10 mouse cellular contexts compared by ENCODE assay signal in the genomic region with DNA sequence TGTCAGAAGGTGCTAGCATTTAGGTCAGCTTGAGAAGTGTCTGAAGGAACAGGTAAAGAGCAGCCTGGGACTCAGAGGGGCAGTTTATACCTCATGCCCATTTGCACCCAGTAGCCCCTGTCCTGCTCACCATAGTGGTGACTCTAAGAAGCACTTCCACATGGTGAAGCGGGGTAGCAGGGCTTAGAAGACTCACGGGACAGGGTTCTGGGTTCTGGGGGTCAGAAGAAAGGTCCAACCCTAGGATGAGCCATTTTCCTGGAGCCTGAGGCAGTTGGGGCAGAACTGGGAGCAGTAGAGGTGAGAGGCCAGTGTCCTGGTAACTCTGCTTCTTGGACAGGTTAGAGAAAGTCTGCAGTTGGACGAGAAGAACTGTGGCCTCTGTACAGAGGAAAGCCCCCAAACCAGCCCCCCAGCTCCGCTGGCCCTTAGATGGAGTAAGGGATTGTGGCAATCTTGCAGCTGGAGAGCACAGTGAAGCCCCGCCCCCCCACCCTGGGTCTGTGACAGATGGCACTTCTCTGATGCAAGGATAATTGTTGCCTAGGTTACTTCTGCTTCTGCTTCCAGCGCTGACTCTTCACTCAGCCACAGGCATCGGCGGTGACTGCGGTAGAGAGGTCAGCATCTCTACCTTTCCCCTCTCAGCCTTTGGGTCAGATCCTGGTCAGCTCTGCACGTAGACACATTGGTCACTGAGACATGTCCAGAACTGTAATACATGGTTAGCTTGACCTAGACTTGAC. TPM values are rescaled to one million over a fixed set of nuclear protein-coding genes. Genes with fewer than 3 reads are reported as not detected.
DNase-seq lines count a peak whose midpoint lies in the region; ATAC-seq and TF ChIP-seq lines count a peak whose summit lies in the region.
"Had no signal": no experiment of that assay in that cellular context is flagged by ENCODE, and none has a peak within 500 bp of the region (broad histone marks: within the 10 kb centered on the region; RNA-seq: fewer than 3 reads in every experiment).

No protein-coding gene starts in this region.

- H3K9ac ChIP-seq in hindbrain, embryonic 15.5 days: no peak overlapping the region

- H3K9me3 ChIP-seq in hindbrain, embryonic 15.5 days: no peaks in the 10 kb centered on the region

- 18% methylated on average over 10 of the region's 10 CpGs for WGBS in hindbrain, embryonic 15.5 days
- WGBS in kidney, adult 2 months: 39% methylated on average over 10 of the region's 10 CpGs

- peak; percentile 73 for ATAC-seq in hindbrain, embryonic 15.5 days (ENCODE audit: low FRiP score, low read depth)
- ATAC-seq in neutrophil, adult 5-6 weeks (ENCODE audit: extremely low read depth, insufficient number of reproducible peaks, low FRiP score, poor library complexity, severe bottlenecking): peak; percentile 42; the same call in 1 of the 2 replicates

- no peak overlapping the region for H3K4me3 ChIP-seq in hindbrain, embryonic 15.5 days
- no peak overlapping the region for H3K4me3 ChIP-seq in kidney, adult 2 months (ENCODE audit: insufficient read depth, low read depth, low read length)

- peak; percentile 34 for DNase-seq in layer of hippocampus, adult 9-11 months
- no peak for DNase-seq in layer of hippocampus, adult 11-12 months (ENCODE audit: low spot score)
- DNase-seq in embryo, embryonic 11 days: peak; percentile 64
- no peak for DNase-seq in yolk sac, embryonic 10.5 days (ENCODE audit: low spot score)
- no peak for DNase-seq in kidney, adult 2 months
- DNase-seq in lung, postnatal 4 days: no peak
- DNase-seq: heart, adult 11 months had no signal

- H3K36me3 ChIP-seq in hindbrain, embryonic 15.5 days: no peaks in the 10 kb centered on the region
- no peaks in the 10 kb centered on the region for H3K36me3 ChIP-seq in kidney, adult 2 months (ENCODE audit: control insufficient read depth, insufficient read depth, low read length)

- TF ChIP-seq CTCF in kidney, adult 2 months (conservative IDR thresholded peaks at IDR 0.05; ENCODE audit: insufficient read depth, insufficient read length, low read depth, low read length): no peak

- no peak overlapping the region for H3K4me2 ChIP-seq in hindbrain, embryonic 15.5 days

- no peak for TF ChIP-seq POLR2A in kidney, adult 2 months (IDR thresholded peaks at IDR 0.05; ENCODE audit: low read depth, low read length)

- H3K27me3 ChIP-seq in hindbrain, embryonic 15.5 days: no peaks in the 10 kb centered on the region
- no peaks in the 10 kb centered on the region for H3K27me3 ChIP-seq in kidney, adult 2 months (replicated peaks; ENCODE audit: control insufficient read depth, insufficient read depth, low read length)

- peaks cover 10% of the 10 kb centered on the region for H3K4me1 ChIP-seq in hindbrain, embryonic 15.5 days (replicated peaks)
- H3K4me1 ChIP-seq in kidney, adult 2 months (ENCODE audit: control insufficient read depth, insufficient read depth, low read length): no peaks in the 10 kb centered on the region

- H3K27ac ChIP-seq in hindbrain, embryonic 15.5 days (replicated peaks): peak overlapping the region; percentile 42; the same call in 1 of the 2 replicates
- H3K27ac ChIP-seq in kidney, adult 2 months (ENCODE audit: insufficient read depth, low read depth, low read length): no peak overlapping the region
- H3K27ac ChIP-seq: macrophage had no signal

RNA-seq across cellular contexts. Expression of a gene that starts 18.7 kb away (rescaled TPM):
- polyA plus RNA-seq in hindbrain, embryonic 15.5 days (2015; fragmentation: Nextera tagmentation; extraction: Ambion mirVana): 27.8 and 28.0 TPM in 2 replicates
- total RNA-seq in neutrophil, adult 5-6 weeks (2017): 20.6 and 23.5 TPM in 2 replicates
- 15.8 and 21.1 TPM in 2 replicates for polyA plus RNA-seq in kidney, adult 2 months (2012; rRNA removed)

RNA-seq across cellular contexts. Expression of a gene that starts 29.4 kb away (rescaled TPM):
- polyA plus RNA-seq in hindbrain, embryonic 15.5 days (2015; fragmentation: Nextera tagmentation; extraction: Ambion mirVana): 317 and 323 TPM in 2 replicates
- total RNA-seq in neutrophil, adult 5-6 weeks (2017): 192 and 198 TPM in 2 replicates
- polyA plus RNA-seq in kidney, adult 2 months (2012; rRNA removed): 90.9 and 114 TPM in 2 replicates

Comparison
In these comparisons a context has a peak if more than half of its experiments do, and no peak if none do; other contexts are left out.
1. DNase-seq: peak in layer of hippocampus, adult 9-11 months (single experiment) and embryo, embryonic 11 days (single experiment); none in layer of hippocampus, adult 11-12 months (single experiment), yolk sac, embryonic 10.5 days (single experiment), kidney, adult 2 months (single experiment) and lung, postnatal 4 days (0 of 2).